Mouse (Mus musculus) embryonic fibroblast, embryonic 13.5 days (primary cell): Measurements from ENCODE around the gene Adam20. TPM values are rescaled to one million over a fixed set of nuclear protein-coding genes. Genes with fewer than 3 reads are reported as not detected.
"Not testable (repeated sequence)": the region's sequence is repeated elsewhere in the genome, so short reads cannot be mapped to it uniquely, and the experiment has no call there.

Experiments
- H3K27ac ChIP-seq: 2 replicates; pipeline ENCODE4 v1.5.1; 2012; ENCODE audit warnings: low read length, control low read depth, inconsistent platforms; ENCODE audit not compliant: insufficient read depth
- H3K4me1 ChIP-seq: 2 replicates; pipeline ENCODE4 v1.6.1; 2011; ENCODE audit warnings: low read length; ENCODE audit not compliant: control insufficient read depth, insufficient read depth
- H3K4me3 ChIP-seq: 2 replicates; pipeline ENCODE4 v1.5.1; 2011; ENCODE audit warnings: mild to moderate bottlenecking, control low read depth, low read length; ENCODE audit not compliant: insufficient read depth
- CTCF ChIP-seq: IDR thresholded peaks from 2 replicates; pipeline ENCODE4 v1.5.1; 2011; ENCODE audit warnings: mild to moderate bottlenecking, control low read depth, low read length, moderate library complexity, borderline replicate concordance; ENCODE audit not compliant: insufficient read depth
- POLR2A ChIP-seq: IDR thresholded peaks from 2 replicates; pipeline ENCODE4 v1.6.1; 2011; ENCODE audit warnings: low read depth, mild to moderate bottlenecking, control low read depth, low read length, moderate library complexity
- polyA plus RNA-seq: library from polyadenylated mRNA; stranded (reverse); fragments of >200 nt; gene quantifications from 2 replicates; pipeline ENCODE4 v1.2.4, GENCODE M21; 2011; ENCODE audit warnings: low read depth; ENCODE audit not compliant: missing spikeins, insufficient read length

Adam20 gene
- polyA plus RNA-seq = not detected in 2 replicates

DNA sequence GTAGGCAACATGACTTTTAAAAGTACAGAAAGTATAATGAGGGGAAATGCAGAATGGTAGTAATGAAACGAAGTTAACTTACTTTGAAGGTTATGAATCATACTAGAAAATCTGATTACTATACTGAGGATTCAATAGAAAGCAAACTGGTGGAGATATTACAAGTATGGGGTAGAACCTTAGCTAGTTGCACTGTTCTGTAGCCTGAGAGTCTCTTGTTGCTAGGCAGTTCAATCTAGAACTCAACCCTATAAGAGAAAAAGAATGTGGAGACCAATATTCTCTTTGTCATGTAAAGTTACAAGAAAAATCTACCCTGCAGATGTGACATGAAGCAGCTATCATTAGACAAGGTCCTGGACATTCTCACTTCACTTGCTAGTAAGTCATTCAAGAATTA lies at the start of gene Adam20:
Adam20 (plus strand) TSS at position 301 of the 400 bp plus-strand sequence.
- not testable (repeated sequence) for H3K4me1 ChIP-seq, H3K4me3 ChIP-seq, H3K27ac ChIP-seq

DNA sequence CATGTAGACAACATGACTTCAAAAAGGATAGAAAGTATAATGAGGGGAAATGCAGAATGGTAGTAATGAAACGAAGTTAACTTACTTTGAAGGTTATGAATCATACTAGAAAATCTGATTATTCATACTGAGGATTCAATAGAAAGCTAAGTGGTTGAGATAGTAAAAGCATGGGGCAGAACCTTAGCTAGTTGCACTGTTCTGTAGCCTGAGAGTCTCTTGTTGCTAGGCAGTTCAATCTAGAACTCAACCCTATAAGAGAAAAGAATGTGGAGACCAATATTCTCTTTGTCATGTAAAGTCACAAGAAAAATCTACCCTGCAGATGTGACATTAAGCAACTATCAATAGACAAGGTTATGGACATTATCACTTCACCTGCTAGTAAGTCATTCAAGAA lies 41.2 kb upstream of the Adam20 start, which contains the start of gene Adam25:
Adam25 (plus strand) TSS at position 301 of the 400 bp plus-strand sequence.
- H3K4me1 ChIP-seq, H3K27ac ChIP-seq, H3K4me3 ChIP-seq: not testable (repeated sequence)

DNA sequence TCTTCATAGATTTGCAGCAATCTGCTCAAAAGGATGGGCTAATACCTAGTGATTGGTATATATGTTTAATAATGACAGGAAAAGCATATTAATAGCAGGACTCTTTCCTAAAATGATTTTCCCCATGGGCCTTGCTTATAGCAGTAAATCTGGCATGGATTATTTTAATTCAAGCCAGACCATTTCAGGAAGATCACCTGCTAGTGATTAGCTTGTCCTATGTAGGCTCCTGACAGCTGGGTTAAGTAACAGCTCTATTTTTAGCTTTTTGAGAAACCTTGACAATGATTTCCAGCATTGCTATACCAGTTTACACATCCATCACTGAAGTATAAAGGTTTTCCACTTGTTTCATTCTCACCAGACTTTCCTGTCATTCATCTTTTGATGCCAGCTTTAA lies 9.8 kb upstream of the Adam20 start:
- TF ChIP-seq POLR2A = no peak
- no peak for TF ChIP-seq CTCF
- Histone ChIP-seq H3K4me3 (no peak overlapping the region), H3K4me1 (no peaks in the 10 kb centered on the region), H3K27ac (no peak overlapping the region)

DNA sequence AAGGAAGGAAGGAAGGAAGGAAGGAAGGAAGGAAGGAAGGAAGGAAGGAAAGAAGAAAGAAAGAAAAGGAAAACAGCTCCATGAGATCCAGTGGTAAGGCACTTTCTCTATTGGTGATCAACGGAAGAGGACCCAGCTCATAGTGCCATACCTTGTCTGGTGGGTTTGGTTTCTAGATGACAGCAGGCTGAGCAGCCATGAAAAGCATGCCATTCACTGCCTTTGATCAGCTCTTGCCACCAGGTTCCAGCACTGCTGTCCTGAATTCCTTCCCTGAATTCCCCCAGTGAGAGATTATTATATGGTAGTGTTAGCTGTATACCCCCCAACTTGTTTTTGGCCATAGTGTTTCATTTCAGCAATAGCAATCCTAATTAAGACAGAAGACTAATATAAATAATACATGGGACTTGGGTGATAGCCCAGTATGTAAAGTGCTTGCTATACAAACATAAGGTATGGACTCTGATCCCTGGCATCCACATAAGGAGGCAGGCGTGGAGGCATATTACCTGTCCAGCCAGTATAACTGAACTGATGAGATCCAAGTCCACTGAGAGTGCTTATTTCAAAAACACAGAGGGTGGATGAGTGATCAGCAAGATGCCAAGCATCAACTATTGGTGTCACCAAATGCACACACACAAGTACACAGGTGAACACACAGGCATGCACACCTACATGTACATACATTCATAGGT lies 10.5 kb downstream of the Adam20 start:
- no peaks in the 10 kb centered on the region for H3K4me1 ChIP-seq
- TF ChIP-seq POLR2A (no peak), CTCF (no peak)
- no peak overlapping the region for H3K27ac ChIP-seq
- no peak overlapping the region for H3K4me3 ChIP-seq

Other genes starting within 250 kb of the Adam20 start
- not detected in 2 replicates for gene Adam24, start 118.2 kb upstream of the Adam20 start, polyA plus RNA-seq
- gene Adam25, start 41.1 kb upstream of the Adam20 start, polyA plus RNA-seq = not detected in 2 replicates
- not detected in 2 replicates for gene Adam39, start 29.7 kb downstream of the Adam20 start, polyA plus RNA-seq